ENCODE assay signal across 23 mouse cellular contexts in genomic region chr3:55401236-55401635, GRCm38 (mm10).
DNase-seq lines count a peak whose midpoint lies in the region; ATAC-seq and TF ChIP-seq lines count a peak whose summit lies in the region.
"Had no signal": no experiment of that assay in that cellular context is flagged by ENCODE, and none has a peak within 500 bp of the region (broad histone marks: within the 10 kb centered on the region; RNA-seq: fewer than 3 reads in every experiment).

No protein-coding gene starts in this region.

- no peak for TF ChIP-seq POLR2A in testis, adult 2 months (IDR thresholded peaks at IDR 0.05; ENCODE audit: control insufficient read depth, low read depth, low read length)

- H3K27me3 ChIP-seq in testis, adult 2 months (ENCODE audit: control insufficient read depth, insufficient read depth, low read length), result no peaks in the 10 kb centered on the region
- no peaks in the 10 kb centered on the region for H3K27me3 ChIP-seq in midbrain, postnatal 0 days (ENCODE audit: insufficient read depth, low read length)
- no peaks in the 10 kb centered on the region for H3K27me3 ChIP-seq in intestine, postnatal 0 days (replicated peaks; ENCODE audit: control insufficient read depth, insufficient read depth, low read length)
- H3K27me3 ChIP-seq: CH12.LX; forebrain, embryonic 15.5 days; hindbrain, embryonic 13.5 days; limb, embryonic 13.5 days; liver, embryonic 13.5 days; neural tube, embryonic 13.5 days had no signal

- no peaks in the 10 kb centered on the region for H3K9me3 ChIP-seq in midbrain, postnatal 0 days (ENCODE audit: low read length)
- H3K9me3 ChIP-seq in intestine, postnatal 0 days (ENCODE audit: control insufficient read depth), result no peaks in the 10 kb centered on the region
- H3K9me3 ChIP-seq: forebrain, embryonic 15.5 days; heart, embryonic 10.5 days; hindbrain, embryonic 13.5 days; limb, embryonic 13.5 days; liver, embryonic 13.5 days; neural tube, embryonic 13.5 days had no signal

- H3K27ac ChIP-seq in testis, adult 2 months (ENCODE audit: control insufficient read depth, insufficient read depth, low read depth, low read length), result no peak overlapping the region
- H3K27ac ChIP-seq in midbrain, postnatal 0 days (ENCODE audit: low read depth, low read length), result no peak overlapping the region
- H3K27ac ChIP-seq in intestine, postnatal 0 days (ENCODE audit: low read depth, low read length), result no peak overlapping the region
- H3K27ac ChIP-seq: forebrain, embryonic 15.5 days; heart, embryonic 10.5 days; hindbrain, embryonic 13.5 days; limb, embryonic 13.5 days; liver, embryonic 13.5 days; neural tube, embryonic 13.5 days had no signal

- no peak for ATAC-seq in midbrain, postnatal 0 days (ENCODE audit: low FRiP score)
- no peak for ATAC-seq in intestine, postnatal 0 days
- ATAC-seq: forebrain, embryonic 15.5 days had no signal

- no peak overlapping the region for H3K9ac ChIP-seq in midbrain, postnatal 0 days (replicated peaks; ENCODE audit: low read length, poor library complexity, severe bottlenecking)
- H3K9ac ChIP-seq in intestine, postnatal 0 days (ENCODE audit: low read depth, low read length), result no peak overlapping the region
- H3K9ac ChIP-seq: forebrain, embryonic 15.5 days; hindbrain, embryonic 13.5 days; limb, embryonic 13.5 days; liver, embryonic 13.5 days; lung, embryonic 14.5 days; neural tube, embryonic 13.5 days had no signal

- peak; percentile 58 to 82 for DNase-seq in adrenal gland, adult (ENCODE audit: inconsistent age in 2 of 2, low spot score in 1 of 2)
- DNase-seq in adrenal gland, postnatal 4 days (ENCODE audit: low spot score in 2 of 2), result no peak
- no peak for DNase-seq in testis, postnatal 10 days (ENCODE audit: low spot score)
- DNase-seq in adrenal gland, postnatal 25 days, result peak; percentile 23
- DNase-seq in midbrain, postnatal 0 days (ENCODE audit: low spot score), result no peak
- DNase-seq in cerebellum, adult 9-11 months, result no peak
- DNase-seq: cerebellum, adult 18-20 months; heart, postnatal 10 days; kidney, postnatal 36 days; liver, embryonic 13.5 days; lung, embryonic 14.5 days; lung, postnatal 4 days; spleen, adult 18-20 months; thymus, adult 18-20 months had no signal

- no peak for TF ChIP-seq CTCF in testis, adult 2 months (IDR thresholded peaks at IDR 0.05; ENCODE audit: control insufficient read depth, insufficient read depth, insufficient replicate concordance, low read depth, low read length)
- no peak for TF ChIP-seq CTCF in midbrain, postnatal 0 days (IDR thresholded peaks at IDR 0.05)
- no peak for TF ChIP-seq CTCF in intestine, postnatal 0 days (IDR thresholded peaks at IDR 0.05; ENCODE audit: low read depth)

- H3K36me3 ChIP-seq in testis, adult 2 months (ENCODE audit: control insufficient read depth, insufficient read depth, low read length), result no peaks in the 10 kb centered on the region
- H3K36me3 ChIP-seq in midbrain, postnatal 0 days (ENCODE audit: insufficient read depth, low read length), result 0 out of 2 replicates have a peak, but pooled peaks cover 3% of the 10 kb centered on the region
- no peaks in the 10 kb centered on the region for H3K36me3 ChIP-seq in intestine, postnatal 0 days (ENCODE audit: control insufficient read depth, insufficient read depth)
- H3K36me3 ChIP-seq: forebrain, embryonic 15.5 days; heart, embryonic 10.5 days; limb, embryonic 13.5 days; liver, embryonic 13.5 days had no signal

- H3K4me1 ChIP-seq in testis, adult 2 months (ENCODE audit: control insufficient read depth, insufficient read depth, low read length), result no peaks in the 10 kb centered on the region
- no peaks in the 10 kb centered on the region for H3K4me1 ChIP-seq in midbrain, postnatal 0 days (ENCODE audit: insufficient read depth, low read length)
- no peaks in the 10 kb centered on the region for H3K4me1 ChIP-seq in intestine, postnatal 0 days (replicated peaks; ENCODE audit: control insufficient read depth, insufficient read depth, low read length)
- H3K4me1 ChIP-seq: heart, embryonic 10.5 days; liver, embryonic 13.5 days had no signal

- H3K4me2 ChIP-seq in midbrain, postnatal 0 days (ENCODE audit: low read depth, low read length, poor library complexity, severe bottlenecking), result no peak overlapping the region
- H3K4me2 ChIP-seq in intestine, postnatal 0 days (replicated peaks; ENCODE audit: low read depth), result no peak overlapping the region
- H3K4me2 ChIP-seq: forebrain, embryonic 15.5 days; hindbrain, embryonic 13.5 days; limb, embryonic 13.5 days; liver, embryonic 13.5 days; lung, embryonic 14.5 days; neural tube, embryonic 13.5 days had no signal

- H3K4me3 ChIP-seq in testis, adult 2 months (ENCODE audit: control insufficient read depth, low read depth, low read length), result peak overlapping the region; percentile 61
- H3K4me3 ChIP-seq in midbrain, postnatal 0 days (ENCODE audit: low read depth, low read length), result no peak overlapping the region
- no peak overlapping the region for H3K4me3 ChIP-seq in intestine, postnatal 0 days (ENCODE audit: low read depth, low read length)
- H3K4me3 ChIP-seq: erythroblast, embryonic 14.5 days; forebrain, embryonic 15.5 days; heart, embryonic 10.5 days; hindbrain, embryonic 13.5 days; limb, embryonic 13.5 days; liver, embryonic 13.5 days; neural tube, embryonic 13.5 days had no signal

- WGBS in midbrain, postnatal 0 days, result 91% methylated on average over 1 of the region's 1 CpGs
- whole genome bisulfite sequencing in intestine, postnatal 0 days, result 74% methylated on average over 1 of the region's 1 CpGs

Comparison
In these comparisons a context has a peak if more than half of its experiments do, and no peak if none do; other contexts are left out.
1. DNase-seq: peak in adrenal gland, adult (2 of 2) and adrenal gland, postnatal 25 days (single experiment); none in adrenal gland, postnatal 4 days (0 of 2), testis, postnatal 10 days (single experiment), midbrain, postnatal 0 days (single experiment) and cerebellum, adult 9-11 months (single experiment).